Mouse (Mus musculus) kidney, adult 2 months (tissue): ENCODE results near the gene Pate2. TPM values are rescaled to one million over a fixed set of nuclear protein-coding genes. Genes with fewer than 3 reads are reported as not detected.

Source experiments
- DNase-seq: peaks from one replicate; pipeline ENCODE4 v3.0.0; 2021
- H3K27ac ChIP-seq: fragments of 200-500 bp; 2 replicates; pipeline ENCODE4 v1.5.1; 2012; ENCODE audit warnings: low read depth, low read length, control low read depth, inconsistent platforms; ENCODE audit not compliant: insufficient read depth
- H3K27me3 ChIP-seq: fragments of 200-500 bp; replicated peaks from 2 replicates; pipeline ENCODE4 v1.6.1; 2012; ENCODE audit warnings: mild to moderate bottlenecking, moderate library complexity, low read length, inconsistent platforms; ENCODE audit not compliant: control insufficient read depth, insufficient read depth
- H3K36me3 ChIP-seq: fragments of 200-500 bp; 2 replicates; pipeline ENCODE4 v1.6.1; 2012; ENCODE audit warnings: mild to moderate bottlenecking, moderate library complexity, low read length, inconsistent platforms; ENCODE audit not compliant: control insufficient read depth, insufficient read depth
- H3K4me1 ChIP-seq: fragments of 200-500 bp; 2 replicates; pipeline ENCODE4 v1.6.1; 2011; ENCODE audit warnings: low read length; ENCODE audit not compliant: control insufficient read depth, insufficient read depth
- H3K4me3 ChIP-seq: fragments of 200-500 bp; 2 replicates; pipeline ENCODE4 v1.5.1; 2011; ENCODE audit warnings: mild to moderate bottlenecking, low read depth, low read length, control low read depth; ENCODE audit not compliant: insufficient read depth
- CTCF ChIP-seq: fragments of 200-500 bp; conservative IDR thresholded peaks from 2 replicates; pipeline ENCODE4 v1.5.1; 2011; ENCODE audit warnings: low read depth, mild to moderate bottlenecking, control low read depth, low read length, moderate library complexity, mixed read lengths; ENCODE audit not compliant: insufficient read depth, insufficient read length
- POLR2A ChIP-seq: fragments of 200-500 bp; IDR thresholded peaks from one replicate; pipeline ENCODE4 v1.6.1; 2011; ENCODE audit warnings: low read depth, low read length, control low read depth
- WGBS: fragments of 180-500 bp; shearing (Covaris S2); methylation state at CpG from one replicate; pipeline ENCODE4 v1.1.7; 2018; 5-methylcytosine and 5-hydroxymethylcytosine counted together
- polyA plus RNA-seq: library from polyadenylated mRNA; depleted of rRNA; stranded (reverse); fragments of >200 nt; gene quantifications from 2 replicates; pipeline ENCODE4 v1.2.3, GENCODE M21; 2012; rRNA removed

Gene Pate2
- polyA plus RNA-seq, result 0.05 TPM in 1 of 2 replicates, not detected in the other

DNA sequence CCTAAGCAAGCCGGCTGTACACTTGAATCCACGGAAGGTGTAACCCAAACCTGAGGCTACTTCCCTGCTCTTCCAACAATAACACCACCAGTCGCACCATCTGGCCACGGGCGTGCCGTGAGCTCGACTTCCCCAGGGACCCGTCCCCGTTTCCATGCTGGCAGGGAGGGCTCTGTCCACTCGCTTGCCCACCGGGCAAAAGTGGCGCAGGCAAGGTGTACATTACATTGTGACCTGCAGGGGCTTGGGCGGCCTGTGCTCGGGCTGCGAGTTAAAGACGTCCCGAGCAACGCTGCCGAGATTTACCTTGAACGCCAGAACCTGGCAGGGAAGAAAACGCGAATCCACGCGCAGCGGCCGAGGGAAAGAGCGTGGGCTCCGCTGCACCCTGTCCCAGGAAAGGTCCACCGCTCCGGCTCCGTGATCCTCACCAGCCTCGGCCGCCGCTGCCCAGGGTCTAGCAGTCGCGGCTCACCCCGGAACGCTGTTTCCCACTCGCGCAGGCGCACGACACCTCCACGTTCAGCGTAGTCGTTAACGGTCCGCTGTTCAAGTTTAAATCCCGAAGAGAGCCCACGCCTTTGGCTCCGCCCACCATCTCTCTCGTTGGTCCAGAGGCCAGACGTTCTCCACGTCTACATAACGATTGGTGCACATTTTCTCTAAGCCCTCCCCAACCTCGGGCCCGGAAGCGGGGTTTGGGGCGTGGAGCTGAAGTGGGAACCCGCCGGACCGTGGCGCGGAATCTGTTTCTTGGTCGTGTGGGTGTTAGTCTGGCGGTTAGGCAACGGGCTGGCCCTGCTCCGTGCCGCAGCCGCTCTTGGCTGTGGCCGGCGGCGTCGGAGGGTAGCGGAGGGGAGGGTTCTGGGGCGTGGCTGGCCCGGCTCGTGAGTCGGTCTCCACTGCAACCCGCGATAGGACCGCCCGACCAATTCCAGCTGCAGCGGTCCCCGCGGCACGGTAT is at the start of gene Pate2, which contains the start of gene Hyls1:
Gene Pate2, plus strand, starts transcription at position 714 of the 964 bp plus-strand sequence.
Gene Hyls1, minus strand, starts transcription at position 828 of the 964 bp plus-strand sequence.
- Histone ChIP-seq H3K4me1 (no peaks in the 10 kb centered on the region), H3K36me3 (peaks cover 7% of the 10 kb centered on the region), H3K27ac (0 out of 2 replicates have a peak within 1 kb of the TSS, but pooled peaks have one; percentile 25), H3K4me3 (peak within 1 kb of the TSS; percentile 84), H3K27me3 (no peaks in the 10 kb centered on the region; the same call in 1 of the 2 replicates)
- under 1% methylated on average over 86 of the region's 86 CpGs for WGBS
- peak; percentile 98 for DNase-seq
- TF ChIP-seq POLR2A, result peak; percentile 70
- TF ChIP-seq CTCF, result no peak

DNA sequence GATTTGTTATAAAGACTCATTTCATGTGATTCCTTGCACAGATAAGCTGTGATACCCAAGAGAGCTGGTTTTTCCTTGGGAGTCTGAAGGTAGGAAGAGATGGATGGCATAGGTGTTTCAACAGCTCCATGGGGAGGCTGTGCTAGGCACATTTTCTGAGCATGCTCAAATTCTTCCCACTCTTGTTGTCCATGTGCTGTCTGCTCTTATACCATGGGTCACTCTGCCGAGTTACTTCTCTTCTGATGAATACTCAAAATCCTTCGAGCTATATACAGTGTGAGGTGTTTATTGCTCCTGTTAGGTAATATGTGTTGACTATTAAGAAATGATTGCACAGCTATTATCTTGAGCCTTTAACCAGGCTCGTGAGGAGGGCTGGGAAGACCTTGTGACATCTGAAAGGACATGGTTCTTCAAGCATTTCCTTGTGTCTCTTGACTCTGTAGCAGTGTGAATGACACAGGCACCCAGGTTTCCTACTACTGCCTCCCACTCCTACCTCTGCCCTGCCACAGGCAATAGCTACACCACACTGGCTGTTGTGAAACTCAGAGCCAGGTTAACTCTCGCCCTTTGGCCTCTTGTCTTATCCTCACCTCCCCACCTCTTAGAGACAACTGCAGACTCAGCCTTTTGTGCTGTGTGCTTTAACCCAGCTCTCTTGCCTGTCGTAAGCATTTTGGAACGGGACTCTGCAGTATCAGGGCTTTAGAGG is 49.3 kb upstream of the Pate2 start:
- DNase-seq, result peak; percentile 40
- Histone ChIP-seq H3K4me3 (no peak overlapping the region), H3K36me3 (no peaks in the 10 kb centered on the region), H3K27ac (no peak overlapping the region), H3K27me3 (no peaks in the 10 kb centered on the region), H3K4me1 (no peaks in the 10 kb centered on the region)
- TF ChIP-seq POLR2A (no peak), CTCF (no peak)
- 65% methylated on average over 6 of the region's 6 CpGs for WGBS

DNA sequence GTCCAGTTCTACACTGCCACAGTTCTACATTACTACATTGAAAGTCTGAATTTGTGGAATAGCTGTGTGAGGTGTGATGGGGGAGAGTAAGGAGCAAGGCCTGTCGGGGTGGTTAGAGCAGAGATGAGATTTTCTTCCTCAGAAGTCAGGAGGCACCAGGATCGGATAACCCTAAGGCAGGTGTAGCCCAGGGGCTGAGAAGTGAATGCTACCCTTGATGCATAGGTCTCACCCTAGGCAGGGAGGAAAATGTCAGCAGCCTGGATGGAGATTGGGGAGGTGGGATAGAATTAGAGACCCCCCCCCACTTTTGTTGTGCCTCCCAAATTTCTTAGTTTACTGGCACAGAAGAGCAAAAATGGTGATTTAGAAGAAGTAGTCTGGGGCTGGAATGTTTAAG is 47.8 kb upstream of the Pate2 start:
- TF ChIP-seq CTCF, result no peak
- no peak for TF ChIP-seq POLR2A
- WGBS, result 72% methylated on average over 2 of the region's 2 CpGs
- no peaks in the 10 kb centered on the region for H3K27me3 ChIP-seq
- H3K36me3 ChIP-seq, result no peaks in the 10 kb centered on the region
- no peaks in the 10 kb centered on the region for H3K4me1 ChIP-seq
- no peak for DNase-seq
- no peak overlapping the region for H3K4me3 ChIP-seq
- no peak overlapping the region for H3K27ac ChIP-seq

DNA sequence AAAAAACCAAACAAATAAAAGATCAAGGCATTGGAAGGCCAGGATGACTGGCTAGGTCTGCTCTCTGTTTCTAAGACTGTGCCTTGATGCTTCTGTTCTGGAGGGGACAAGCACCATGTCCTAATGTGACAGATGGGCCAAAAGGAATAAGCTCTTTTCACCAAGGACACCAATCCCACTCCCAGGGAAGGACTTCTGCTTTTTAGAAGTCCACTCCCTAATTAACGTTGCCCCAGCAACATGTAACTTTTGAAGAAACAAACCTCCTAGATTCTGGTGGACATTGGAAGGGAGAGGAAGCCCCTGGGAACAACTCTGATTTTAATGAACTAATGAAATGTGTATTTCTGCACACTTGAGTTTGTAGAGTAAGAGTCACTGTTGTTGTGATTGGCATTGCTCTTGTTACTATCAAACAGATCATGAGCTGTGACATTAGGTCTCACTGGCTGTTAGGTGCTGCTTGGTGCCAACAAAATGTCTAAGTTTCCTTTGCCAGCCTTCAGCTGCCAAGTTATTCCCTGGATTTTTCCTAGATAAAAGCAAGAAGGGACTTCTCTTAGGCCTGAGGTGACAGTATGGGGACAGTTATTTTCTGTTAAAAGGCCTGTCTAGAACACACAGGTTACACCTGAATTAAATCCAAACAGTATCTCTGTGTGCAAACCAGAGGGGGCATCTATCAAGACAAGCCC is 47.1 kb upstream of the Pate2 start:
- 87% methylated on average over 1 of the region's 1 CpGs for WGBS
- no peak for DNase-seq
- TF ChIP-seq POLR2A, result no peak
- no peak for TF ChIP-seq CTCF
- H3K27me3 ChIP-seq, result no peaks in the 10 kb centered on the region
- H3K4me3 ChIP-seq, result no peak overlapping the region
- no peaks in the 10 kb centered on the region for H3K36me3 ChIP-seq
- no peaks in the 10 kb centered on the region for H3K4me1 ChIP-seq
- no peak overlapping the region for H3K27ac ChIP-seq

DNA sequence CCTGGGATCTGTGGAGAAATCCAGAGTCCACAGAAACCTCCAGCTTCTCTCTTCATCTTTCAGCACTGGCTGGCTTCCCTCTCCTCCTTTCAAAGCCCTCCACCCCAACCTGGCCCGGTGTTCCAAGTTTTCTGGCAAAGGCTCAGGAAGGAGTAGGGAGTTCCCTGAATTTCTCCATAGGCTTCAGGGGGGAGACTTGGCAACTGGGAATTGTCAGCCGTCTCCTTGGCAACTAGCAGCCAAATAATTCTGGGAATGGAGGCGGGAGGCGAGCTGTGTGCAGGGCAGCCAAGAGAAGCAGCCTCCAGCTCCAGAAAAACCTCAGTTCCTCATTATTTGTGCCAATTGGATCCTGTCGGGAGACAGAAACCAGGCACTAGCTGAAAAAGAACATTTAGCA is 46.5 kb upstream of the Pate2 start:
- H3K4me1 ChIP-seq, result no peaks in the 10 kb centered on the region
- no peaks in the 10 kb centered on the region for H3K36me3 ChIP-seq
- H3K27me3 ChIP-seq, result no peaks in the 10 kb centered on the region
- no peak overlapping the region for H3K4me3 ChIP-seq
- no peak for DNase-seq
- 51% methylated on average over 5 of the region's 5 CpGs for WGBS
- TF ChIP-seq CTCF (no peak), POLR2A (no peak)
- H3K27ac ChIP-seq, result no peak overlapping the region

DNA sequence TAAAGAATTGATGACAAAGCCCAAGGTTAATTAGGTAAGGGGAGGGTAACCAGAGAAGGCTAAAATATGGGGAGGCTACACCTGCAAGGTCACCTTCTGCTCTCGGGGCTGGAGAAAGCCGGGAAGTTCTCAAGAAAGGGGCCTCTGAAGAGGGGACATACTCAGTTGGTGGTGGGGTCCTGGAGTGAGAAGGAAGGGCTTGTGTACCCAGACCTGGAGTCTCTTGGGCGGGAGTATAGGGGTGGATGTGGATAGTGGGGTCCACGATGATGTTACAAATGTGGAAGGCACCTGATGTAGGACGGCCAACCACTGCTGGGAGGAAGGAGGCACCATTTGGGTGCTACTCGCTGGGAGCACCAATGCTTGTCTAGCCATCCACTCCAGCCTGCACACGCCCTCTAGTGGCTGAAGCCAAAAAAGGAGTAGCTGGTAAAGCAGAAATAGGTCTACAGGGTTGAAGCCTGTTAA is 46.1 kb upstream of the Pate2 start:
- Histone ChIP-seq H3K27ac (no peak overlapping the region), H3K27me3 (no peaks in the 10 kb centered on the region), H3K36me3 (no peaks in the 10 kb centered on the region), H3K4me1 (no peaks in the 10 kb centered on the region), H3K4me3 (no peak overlapping the region)
- DNase-seq, result peak; percentile 74
- 16% methylated on average over 7 of the region's 7 CpGs for WGBS
- TF ChIP-seq POLR2A (no peak), CTCF (peak; percentile 85)
